Mouse (Mus musculus) small intestine, adult 2 months (tissue): ENCODE results near the gene Ctxn2. TPM values are rescaled to one million over a fixed set of nuclear protein-coding genes. Genes with fewer than 3 reads are reported as not detected.

Source experiments
- H3K27ac ChIP-seq: fragments of 200-500 bp; 2 replicates; pipeline ENCODE4 v1.5.1; 2012; ENCODE audit warnings: low read depth, low read length, control low read depth, inconsistent platforms; ENCODE audit not compliant: insufficient read depth
- H3K27me3 ChIP-seq: fragments of 200-500 bp; 2 replicates; pipeline ENCODE4 v1.6.1; 2012; ENCODE audit warnings: mild to moderate bottlenecking, moderate library complexity, low read length, inconsistent platforms; ENCODE audit not compliant: control insufficient read depth, insufficient read depth
- H3K36me3 ChIP-seq: fragments of 200-500 bp; 2 replicates; pipeline ENCODE4 v1.6.1; 2012; ENCODE audit warnings: mild to moderate bottlenecking, low read length, control low read depth, inconsistent platforms; ENCODE audit not compliant: control insufficient read depth, insufficient read depth
- H3K4me1 ChIP-seq: fragments of 200-500 bp; 2 replicates; pipeline ENCODE4 v1.6.1; 2012; ENCODE audit warnings: low read length, inconsistent platforms, mixed read lengths; ENCODE audit not compliant: control insufficient read depth, insufficient read depth, insufficient read length
- H3K4me3 ChIP-seq: fragments of 200-500 bp; 2 replicates; pipeline ENCODE4 v1.5.1; 2012; ENCODE audit warnings: low read depth, mild to moderate bottlenecking, control low read depth, inconsistent platforms, low read length, moderate library complexity
- CTCF ChIP-seq: fragments of 200-500 bp; IDR thresholded peaks from 2 replicates; pipeline ENCODE4 v1.5.1; 2012; ENCODE audit warnings: low read depth, mild to moderate bottlenecking, control low read depth, inconsistent platforms, low read length, moderate library complexity, mixed read lengths; ENCODE audit not compliant: insufficient replicate concordance, insufficient read length; ENCODE audit errors: extremely low read depth
- POLR2A ChIP-seq: fragments of 200-500 bp; IDR thresholded peaks from 2 replicates; pipeline ENCODE4 v1.6.1; 2012; ENCODE audit warnings: low read depth, mild to moderate bottlenecking, control low read depth, inconsistent platforms, low read length, moderate library complexity
- WGBS: fragments of 180-500 bp; shearing (Covaris S2); methylation state at CpG from one replicate; pipeline ENCODE4 v1.1.7; 2018; 5-methylcytosine and 5-hydroxymethylcytosine counted together
- polyA plus RNA-seq: library from polyadenylated mRNA; depleted of rRNA; stranded (reverse); fragments of >200 nt; gene quantifications from 2 replicates; pipeline ENCODE4 v1.2.3, GENCODE M21; 2012; rRNA removed

Ctxn2 gene
- polyA plus RNA-seq, 1 experiment = not detected

DNA sequence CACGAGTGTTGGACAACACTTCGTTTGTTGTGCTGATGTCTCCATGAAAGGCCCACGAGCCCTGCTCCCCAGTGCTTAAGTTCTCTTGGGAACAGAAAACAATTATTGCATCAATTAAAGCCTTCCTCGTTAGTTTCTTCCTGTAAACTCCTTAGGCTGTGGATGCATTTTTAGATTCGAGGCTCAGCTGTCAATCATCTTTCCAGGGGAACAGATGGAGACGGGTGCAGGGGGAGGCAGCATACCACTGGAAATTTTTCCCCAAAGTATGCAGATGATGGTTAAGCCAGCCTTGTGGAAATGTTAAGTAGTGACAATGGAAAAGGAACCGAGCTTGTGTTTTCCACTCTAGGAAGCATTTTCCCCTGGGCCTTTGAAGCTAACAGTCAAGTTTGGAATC is 60.3 kb downstream of the Ctxn2 start:
- Histone ChIP-seq H3K27me3 (no peaks in the 10 kb centered on the region), H3K4me1 (no peaks in the 10 kb centered on the region), H3K4me3 (no peak overlapping the region), H3K27ac (no peak overlapping the region), H3K36me3 (no peaks in the 10 kb centered on the region)
- 74% methylated on average over 7 of the region's 7 CpGs for WGBS
- TF ChIP-seq CTCF = no peak
- no peak for TF ChIP-seq POLR2A

Other genes with a start within 250 kb of the Ctxn2 start
- gene Slc24a5, start 68.6 kb upstream of the Ctxn2 start, polyA plus RNA-seq = not detected in 2 replicates
- 0.58 and 1.8 TPM in 2 replicates for gene Myef2, start 13.0 kb upstream of the Ctxn2 start, polyA plus RNA-seq
- gene Slc12a1, start 15.8 kb downstream of the Ctxn2 start, polyA plus RNA-seq = not detected in 2 replicates
- 13.4 and 20.7 TPM in 2 replicates for gene Dut, start 110.5 kb downstream of the Ctxn2 start, polyA plus RNA-seq